Comparison of ENCODE assay signal across 7 mouse cellular contexts in genomic region chr4:9136657-9137056, GRCm38 (mm10).
A peak's percentile ranks its signal among the peaks of the same experiment; 100 is the strongest.
DNase-seq lines count a peak whose midpoint lies in the region; ATAC-seq and TF ChIP-seq lines count a peak whose summit lies in the region.

No protein-coding gene starts in this region.

- no peaks in the 10 kb centered on the region for H3K27me3 ChIP-seq in liver, embryonic 11.5 days (replicated peaks; ENCODE audit: control insufficient read depth, insufficient read depth, low read length)
- H3K27me3 ChIP-seq in forebrain, embryonic 12.5 days, result no peaks in the 10 kb centered on the region
- no peaks in the 10 kb centered on the region for H3K27me3 ChIP-seq in hindbrain, embryonic 15.5 days
- H3K27me3 ChIP-seq in midbrain, postnatal 0 days (ENCODE audit: insufficient read depth, low read length), result no peaks in the 10 kb centered on the region

- no peak overlapping the region for H3K4me3 ChIP-seq in liver, embryonic 11.5 days (ENCODE audit: low read depth, low read length)
- no peak overlapping the region for H3K4me3 ChIP-seq in forebrain, embryonic 12.5 days (replicated peaks)
- H3K4me3 ChIP-seq in hindbrain, embryonic 15.5 days, result no peak overlapping the region
- H3K4me3 ChIP-seq in midbrain, postnatal 0 days (ENCODE audit: low read depth, low read length), result peak overlapping the region; percentile 15; the same call in 1 of the 2 replicates

- H3K4me1 ChIP-seq in liver, embryonic 11.5 days (replicated peaks; ENCODE audit: control insufficient read depth, insufficient read depth, low read length), result peaks cover 4% of the 10 kb centered on the region
- H3K4me1 ChIP-seq in forebrain, embryonic 12.5 days, result peaks cover 14% of the 10 kb centered on the region
- peaks cover 18% of the 10 kb centered on the region for H3K4me1 ChIP-seq in hindbrain, embryonic 15.5 days (replicated peaks)
- H3K4me1 ChIP-seq in midbrain, postnatal 0 days (ENCODE audit: insufficient read depth, low read length), result peaks cover 9% of the 10 kb centered on the region; the same call in 1 of the 2 replicates

- WGBS in liver, embryonic 11.5 days, result 54% methylated on average over 13 of the region's 13 CpGs
- 58% methylated on average over 13 of the region's 13 CpGs for WGBS in forebrain, embryonic 12.5 days
- WGBS in hindbrain, embryonic 15.5 days, result 47% methylated on average over 13 of the region's 13 CpGs
- 36% methylated on average over 13 of the region's 13 CpGs for WGBS in midbrain, postnatal 0 days

- no peak for ATAC-seq in liver, embryonic 11.5 days (replicated peaks; ENCODE audit: low FRiP score)
- no peak for ATAC-seq in forebrain, embryonic 12.5 days (ENCODE audit: low FRiP score)
- ATAC-seq in hindbrain, embryonic 15.5 days (ENCODE audit: low FRiP score, low read depth), result no peak
- no peak for ATAC-seq in midbrain, postnatal 0 days (ENCODE audit: low FRiP score)
- ATAC-seq in granulocyte monocyte progenitor cell, adult 5-6 weeks (replicated peaks; ENCODE audit: poor library complexity, severe bottlenecking), result no peak

- H3K36me3 ChIP-seq in liver, embryonic 11.5 days (ENCODE audit: control insufficient read depth, insufficient read depth, low read length), result no peaks in the 10 kb centered on the region
- H3K36me3 ChIP-seq in forebrain, embryonic 12.5 days (replicated peaks), result no peaks in the 10 kb centered on the region
- H3K36me3 ChIP-seq in hindbrain, embryonic 15.5 days, result no peaks in the 10 kb centered on the region
- no peaks in the 10 kb centered on the region for H3K36me3 ChIP-seq in midbrain, postnatal 0 days (ENCODE audit: insufficient read depth, low read length)

- H3K27ac ChIP-seq in liver, embryonic 11.5 days (ENCODE audit: low read depth, low read length), result no peak overlapping the region
- peak overlapping the region; percentile 10 for H3K27ac ChIP-seq in forebrain, embryonic 12.5 days
- H3K27ac ChIP-seq in hindbrain, embryonic 15.5 days (replicated peaks), result peak overlapping the region; percentile 69
- peak overlapping the region; percentile 74 for H3K27ac ChIP-seq in midbrain, postnatal 0 days (ENCODE audit: low read depth, low read length)

- no peaks in the 10 kb centered on the region for H3K9me3 ChIP-seq in liver, embryonic 11.5 days (ENCODE audit: control insufficient read depth, low read length)
- no peaks in the 10 kb centered on the region for H3K9me3 ChIP-seq in forebrain, embryonic 12.5 days
- H3K9me3 ChIP-seq in hindbrain, embryonic 15.5 days, result no peaks in the 10 kb centered on the region
- H3K9me3 ChIP-seq in midbrain, postnatal 0 days (ENCODE audit: low read length), result no peaks in the 10 kb centered on the region

- no peak overlapping the region for H3K9ac ChIP-seq in liver, embryonic 11.5 days (ENCODE audit: low read depth, low read length)
- 0 out of 2 replicates have a peak overlapping the region, but pooled peaks have one; percentile 54 for H3K9ac ChIP-seq in forebrain, embryonic 12.5 days
- H3K9ac ChIP-seq in hindbrain, embryonic 15.5 days, result peak overlapping the region; percentile 17; the same call in 1 of the 2 replicates
- H3K9ac ChIP-seq in midbrain, postnatal 0 days (replicated peaks; ENCODE audit: low read length, poor library complexity, severe bottlenecking), result no peak overlapping the region

- DNase-seq in liver, embryonic 11.5 days (ENCODE audit: low spot score), result no peak
- DNase-seq in liver, result no peak
- DNase-seq in midbrain, postnatal 0 days (ENCODE audit: low spot score), result no peak
- no peak for DNase-seq in cerebellum, postnatal 36 days

- H3K4me2 ChIP-seq in liver, embryonic 11.5 days, result peak overlapping the region; percentile 69
- H3K4me2 ChIP-seq in forebrain, embryonic 12.5 days, result peak overlapping the region; percentile 57
- H3K4me2 ChIP-seq in hindbrain, embryonic 15.5 days, result peak overlapping the region; percentile 47
- no peak overlapping the region for H3K4me2 ChIP-seq in midbrain, postnatal 0 days (ENCODE audit: low read depth, low read length, poor library complexity, severe bottlenecking)

- TF ChIP-seq CTCF in midbrain, postnatal 0 days (IDR thresholded peaks at IDR 0.05), result no peak

Comparison
In these comparisons a context has a peak if more than half of its experiments do, and no peak if none do; other contexts are left out.
1. H3K9ac ChIP-seq: peak in forebrain, embryonic 12.5 days (single experiment) and hindbrain, embryonic 15.5 days (single experiment); none in liver, embryonic 11.5 days (single experiment) and midbrain, postnatal 0 days (single experiment).